Mouse (Mus musculus): ENCODE results near the gene 1520401A03Rik. TPM values are rescaled to one million over a fixed set of nuclear protein-coding genes. Genes with fewer than 3 reads are reported as not detected.

The 1520401A03Rik gene
- polyA plus RNA-seq, 1 experiment from 2014 or later, result not detected

GRCm38 (mm10) chr17:23755689-23756088 lies 33.1 kb upstream of the 1520401A03Rik start:
- CTCF ChIA-PET, result no interaction called here
- ATAC-seq (no peak), DNase-seq (ENCODE audit: low read depth, low spot score) (no peak)
- in situ Hi-C loops (cut with MboI; ENCODE audit: low pct_unique_long_range_greater_than_20kb), result no loop called here
- no peak for TF ChIP-seq CTCF (IDR thresholded peaks at IDR 0.05)
- H3K27me3 ChIP-seq, result no peaks in the 10 kb centered on the region
- POLR2A ChIA-PET, result no interaction called here

GRCm38 (mm10) chr17:23749400-23750191 lies 27.0 kb upstream of the 1520401A03Rik start:
- H3K27me3 ChIP-seq, result peaks cover 4% of the 10 kb centered on the region
- no peak for DNase-seq (ENCODE audit: low read depth, low spot score)
- ATAC-seq, result no peak
- CTCF ChIA-PET, result interaction anchor here (1.0 to 1.6 kb wide), 6 partner anchors 8 to 58 kb away, joined by 3 to 5 read pairs (median 4); no protein-coding TSS in a partner anchor
- TF ChIP-seq CTCF (IDR thresholded peaks at IDR 0.05), result no peak
- POLR2A ChIA-PET, result no interaction called here
- in situ Hi-C loops (cut with MboI; ENCODE audit: low pct_unique_long_range_greater_than_20kb), result no loop called here

GRCm38 (mm10) chr17:23748631-23749391 lies 26.2 kb upstream of the 1520401A03Rik start:
- in situ Hi-C loops (cut with MboI; ENCODE audit: low pct_unique_long_range_greater_than_20kb), result no loop called here
- peak; percentile 54 for ATAC-seq
- CTCF ChIA-PET, result interaction anchor here (0.7 to 1.6 kb wide), 9 partner anchors 9 to 123 kb away, joined by 3 to 5 read pairs (median 4); no protein-coding TSS in a partner anchor
- DNase-seq (ENCODE audit: low read depth, low spot score), result no peak
- TF ChIP-seq CTCF (IDR thresholded peaks at IDR 0.05), result no peak
- POLR2A ChIA-PET, result no interaction called here
- peaks cover 4% of the 10 kb centered on the region for H3K27me3 ChIP-seq

- no peak for TF ChIP-seq CTCF (IDR thresholded peaks at IDR 0.05)
- H3K27me3 ChIP-seq, result peaks cover 4% of the 10 kb centered on the region
- ChIA-PET CTCF (interaction anchor here (0.9 to 1.6 kb wide), 5 partner anchors 8 to 124 kb away, joined by 3 to 5 read pairs (median 5); no protein-coding TSS in a partner anchor), POLR2A (no interaction called here)
- ATAC-seq, result no peak
- in situ Hi-C loops (cut with MboI; ENCODE audit: low pct_unique_long_range_greater_than_20kb), result no loop called here
- no peak for DNase-seq (ENCODE audit: low read depth, low spot score)
Measured at GRCm38 (mm10) chr17:23748026-23748425, 25.4 kb upstream of the 1520401A03Rik start.

- DNase-seq (ENCODE audit: low read depth, low spot score) (no peak), ATAC-seq (no peak)
- H3K27me3 ChIP-seq, result peaks cover 4% of the 10 kb centered on the region
- ChIA-PET POLR2A (no interaction called here), CTCF (interaction anchor here (1.1 to 1.4 kb wide), 2 partner anchors 82 to 103 kb away, joined by 3 to 4 read pairs; no protein-coding TSS in a partner anchor)
- in situ Hi-C loops (cut with MboI; ENCODE audit: low pct_unique_long_range_greater_than_20kb), result no loop called here
- TF ChIP-seq CTCF (IDR thresholded peaks at IDR 0.05), result no peak
Measured at GRCm38 (mm10) chr17:23747471-23747870, 24.9 kb upstream of the 1520401A03Rik start.

GRCm38 (mm10) chr17:23746767-23747166 lies 24.2 kb upstream of the 1520401A03Rik start:
- ChIA-PET POLR2A (no interaction called here), CTCF (interaction anchor here (1.0 to 1.1 kb wide), 2 partner anchors 9 to 83 kb away, joined by 4 read pairs; no protein-coding TSS in a partner anchor)
- ATAC-seq, result no peak
- in situ Hi-C loops (cut with MboI; ENCODE audit: low pct_unique_long_range_greater_than_20kb), result no loop called here
- no peak for DNase-seq (ENCODE audit: low read depth, low spot score)
- peaks cover 4% of the 10 kb centered on the region for H3K27me3 ChIP-seq
- TF ChIP-seq CTCF (IDR thresholded peaks at IDR 0.05), result no peak

- H3K27me3 ChIP-seq, result peaks cover 4% of the 10 kb centered on the region
- ChIA-PET CTCF (interaction anchor here (1.0 to 1.1 kb wide), 2 partner anchors 9 to 83 kb away, joined by 4 read pairs; no protein-coding TSS in a partner anchor), POLR2A (no interaction called here)
- no peak for TF ChIP-seq CTCF (IDR thresholded peaks at IDR 0.05)
- no peak for ATAC-seq
- in situ Hi-C loops (cut with MboI; ENCODE audit: low pct_unique_long_range_greater_than_20kb), result no loop called here
- no peak for DNase-seq (ENCODE audit: low read depth, low spot score)
Measured at GRCm38 (mm10) chr17:23746311-23746710, 23.7 kb upstream of the 1520401A03Rik start.

- DNase-seq (ENCODE audit: low read depth, low spot score), result no peak
- ATAC-seq, result no peak
- peaks cover 4% of the 10 kb centered on the region for H3K27me3 ChIP-seq
- in situ Hi-C loops (cut with MboI; ENCODE audit: low pct_unique_long_range_greater_than_20kb), result no loop called here
- ChIA-PET CTCF (interaction anchor here (1.0 kb wide), 1 partner anchor 8 kb away, joined by 4 read pairs; no protein-coding TSS in a partner anchor), POLR2A (no interaction called here)
- TF ChIP-seq CTCF (IDR thresholded peaks at IDR 0.05), result no peak
Measured at GRCm38 (mm10) chr17:23745301-23746251, 23.0 kb upstream of the 1520401A03Rik start, which contains the start of gene Kremen2. Gene Kremen2, minus strand, starts transcription at chr17:23745833.

- no peak for TF ChIP-seq CTCF (IDR thresholded peaks at IDR 0.05)
- POLR2A ChIA-PET, result no interaction called here
- H3K27me3 ChIP-seq, result peaks cover 4% of the 10 kb centered on the region
- in situ Hi-C loops (cut with MboI; ENCODE audit: low pct_unique_long_range_greater_than_20kb), result no loop called here
- DNase-seq (ENCODE audit: low read depth, low spot score) (no peak), ATAC-seq (no peak)
- CTCF ChIA-PET, result no interaction called here
Measured at GRCm38 (mm10) chr17:23744651-23745050, 22.1 kb upstream of the 1520401A03Rik start.

- ChIA-PET POLR2A (no interaction called here), CTCF (interaction anchor here (0.8 kb wide), 1 partner anchor 18 kb away, joined by 3 read pairs; the partner anchor contains the start of gene Pkmyt1)
- no peak for TF ChIP-seq CTCF (IDR thresholded peaks at IDR 0.05)
- no peak for ATAC-seq
- in situ Hi-C loops (cut with MboI; ENCODE audit: low pct_unique_long_range_greater_than_20kb), result no loop called here
- DNase-seq (ENCODE audit: low read depth, low spot score), result no peak
- H3K27me3 ChIP-seq, result peaks cover 4% of the 10 kb centered on the region
Measured at GRCm38 (mm10) chr17:23744076-23744475, 21.5 kb upstream of the 1520401A03Rik start.
